Mouse (Mus musculus) embryo, embryonic 11 days (tissue): Measurements from ENCODE around the gene Tas2r137.

Source experiments
- DNase-seq: peaks from one replicate; pipeline ENCODE4 v3.0.0-alpha.2; 2015

Gene Tas2r137

GRCm38 (mm10) chr6:40490933-40491332 is at the start of gene Tas2r137:
Gene Tas2r137 (plus strand): TSS chr6:40491233.
- DNase-seq: no peak

- no peak for DNase-seq
These were observed 49.8 kb upstream of the Tas2r137 start for GRCm38 (mm10) chr6:40441276-40441675.

- no peak for DNase-seq
These were observed 49.3 kb upstream of the Tas2r137 start for GRCm38 (mm10) chr6:40441755-40442154.

- no peak for DNase-seq
These were observed 47.6 kb upstream of the Tas2r137 start for GRCm38 (mm10) chr6:40443281-40443928.

GRCm38 (mm10) chr6:40448626-40449025 is 42.4 kb upstream of the Tas2r137 start:
- no peak for DNase-seq

- peak; percentile 61 for DNase-seq
These were observed 36.5 kb upstream of the Tas2r137 start for GRCm38 (mm10) chr6:40454436-40455041.

- no peak for DNase-seq
These were observed 25.3 kb upstream of the Tas2r137 start for GRCm38 (mm10) chr6:40465710-40466109.

GRCm38 (mm10) chr6:40470916-40471719 is 19.9 kb upstream of the Tas2r137 start, which contains the start of gene Ssbp1:
Gene Ssbp1 (plus strand): TSS chr6:40471352.
- peak; percentile 96 for DNase-seq

GRCm38 (mm10) chr6:40471720-40472010 is 19.4 kb upstream of the Tas2r137 start:
- DNase-seq: peak; percentile 38

- DNase-seq: no peak
These were observed 14.9 kb upstream of the Tas2r137 start for GRCm38 (mm10) chr6:40476132-40476531.

GRCm38 (mm10) chr6:40479705-40480104 is 11.3 kb upstream of the Tas2r137 start:
- DNase-seq: peak; percentile 34

GRCm38 (mm10) chr6:40482318-40482717 is 8.7 kb upstream of the Tas2r137 start:
- DNase-seq: no peak

- no peak for DNase-seq
These were observed 2.2 kb downstream of the Tas2r137 start, which contains the start of gene Tas2r108 for GRCm38 (mm10) chr6:40493229-40493628. Gene Tas2r108 (plus strand): TSS chr6:40493529.

GRCm38 (mm10) chr6:40519408-40519807 is 28.4 kb downstream of the Tas2r137 start, which contains the start of gene Prss37:
Gene Prss37 (minus strand): TSS chr6:40519508.
- DNase-seq: no peak
